Mouse (Mus musculus) kidney, embryonic 16.5 days (tissue): ENCODE data around the gene Sgf29. TPM values are rescaled to one million over a fixed set of nuclear protein-coding genes. Genes with fewer than 3 reads are reported as not detected.

Experiments used
- ATAC-seq: fragments of 200-750 bp; cut with Nextera tagmentation; 2 replicates; pipeline ENCODE4 v1.8.0; 2017; ENCODE audit warnings: moderate TSS enrichment; ENCODE audit not compliant: low FRiP score, low TSS enrichment
- H3K27ac ChIP-seq: fragments of 300-500 bp; sonication (generic); 2 replicates; pipeline ENCODE4 v1.5.1; 2014; ENCODE audit warnings: low read length
- H3K27me3 ChIP-seq: fragments of 300-500 bp; sonication (generic); 2 replicates; pipeline ENCODE4 v1.6.1; 2014; ENCODE audit warnings: low read length, control low read depth, mixed read lengths; ENCODE audit not compliant: insufficient read depth
- H3K36me3 ChIP-seq: fragments of 300-500 bp; sonication (generic); 2 replicates; pipeline ENCODE4 v1.6.1; 2014; ENCODE audit warnings: low read length, control low read depth, mixed read lengths; ENCODE audit not compliant: insufficient read depth
- H3K4me1 ChIP-seq: fragments of 300-500 bp; sonication (generic); 2 replicates; pipeline ENCODE4 v1.6.1; 2014; ENCODE audit warnings: low read length, control low read depth, mixed read lengths; ENCODE audit not compliant: insufficient read depth
- H3K4me2 ChIP-seq: fragments of 300-500 bp; sonication (generic); replicated peaks from 2 replicates; pipeline ENCODE4 v1.6.1; 2014; ENCODE audit warnings: low read depth, low read length
- H3K4me3 ChIP-seq: fragments of 300-500 bp; sonication (generic); 2 replicates; pipeline ENCODE4 v1.5.1; 2014; ENCODE audit warnings: mild to moderate bottlenecking, low read length
- H3K9ac ChIP-seq: fragments of 300-500 bp; sonication (generic); replicated peaks from 2 replicates; pipeline ENCODE4 v1.6.1; 2014; ENCODE audit warnings: low read length
- H3K9me3 ChIP-seq: fragments of 300-500 bp; sonication (generic); 2 replicates; pipeline ENCODE4 v1.6.1; 2016; ENCODE audit warnings: low read length, control low read depth
- WGBS: fragments of 180-500 bp; shearing (Covaris S2); extraction: QIAGEN DNeasy Blood & Tissue Kit; methylation state at CpG from one replicate; pipeline ENCODE4 v1.1.7; 2014; 5-methylcytosine and 5-hydroxymethylcytosine counted together
- polyA plus RNA-seq: library from polyadenylated mRNA; unstranded; fragments of >200 nt; fragmentation: Nextera tagmentation; extraction: Ambion mirVana; gene quantifications from 2 replicates; pipeline ENCODE4 v1.2.1, GENCODE M21; 2015

Gene Sgf29
- polyA plus RNA-seq, 1 experiment from 2014 or later, result 57.2 TPM

GRCm38 (mm10) chr7:126700063-126701015 is 51.2 kb downstream of the Sgf29 start:
- no peak overlapping the region for H3K27ac ChIP-seq
- H3K27me3 ChIP-seq, result peaks cover 17% of the 10 kb centered on the region
- ATAC-seq, result no peak
- H3K4me1 ChIP-seq, result peaks cover 25% of the 10 kb centered on the region
- no peaks in the 10 kb centered on the region for H3K9me3 ChIP-seq
- 81% methylated on average over 25 of the region's 25 CpGs for WGBS
- H3K36me3 ChIP-seq, result no peaks in the 10 kb centered on the region
- no peak overlapping the region for H3K4me3 ChIP-seq
- no peak overlapping the region for H3K4me2 ChIP-seq
- no peak overlapping the region for H3K9ac ChIP-seq

GRCm38 (mm10) chr7:126701070-126701469 is 52.0 kb downstream of the Sgf29 start:
- Histone ChIP-seq H3K4me1 (peaks cover 25% of the 10 kb centered on the region), H3K9ac (0 out of 2 replicates have a peak overlapping the region, but pooled peaks have one; percentile 48), H3K27me3 (peaks cover 19% of the 10 kb centered on the region), H3K36me3 (no peaks in the 10 kb centered on the region), H3K4me2 (peak overlapping the region; percentile 36), H3K4me3 (no peak overlapping the region; the same call in 1 of the 2 replicates), H3K27ac (no peak overlapping the region), H3K9me3 (no peaks in the 10 kb centered on the region)
- ATAC-seq, result peak; percentile 52; the same call in 1 of the 2 replicates
- WGBS, result 2% methylated on average over 11 of the region's 11 CpGs

- Histone ChIP-seq H3K27me3 (peaks cover 19% of the 10 kb centered on the region), H3K9ac (0 out of 2 replicates have a peak overlapping the region, but pooled peaks have one; percentile 48), H3K36me3 (no peaks in the 10 kb centered on the region), H3K4me1 (peaks cover 19% of the 10 kb centered on the region), H3K27ac (no peak overlapping the region), H3K9me3 (no peaks in the 10 kb centered on the region), H3K4me3 (no peak overlapping the region), H3K4me2 (peak overlapping the region; percentile 36)
- WGBS, result 56% methylated on average over 24 of the region's 24 CpGs
- ATAC-seq, result 0 out of 2 replicates have a peak, but pooled peaks have one; percentile 15
These were observed 52.6 kb downstream of the Sgf29 start for GRCm38 (mm10) chr7:126701559-126702357.

GRCm38 (mm10) chr7:126702358-126702757 is 53.2 kb downstream of the Sgf29 start:
- H3K27ac ChIP-seq, result no peak overlapping the region
- H3K27me3 ChIP-seq, result peaks cover 19% of the 10 kb centered on the region
- no peak overlapping the region for H3K4me2 ChIP-seq
- no peaks in the 10 kb centered on the region for H3K9me3 ChIP-seq
- no peak overlapping the region for H3K9ac ChIP-seq
- H3K36me3 ChIP-seq, result no peaks in the 10 kb centered on the region
- no peak overlapping the region for H3K4me3 ChIP-seq
- ATAC-seq, result no peak
- 74% methylated on average over 6 of the region's 6 CpGs for WGBS
- H3K4me1 ChIP-seq, result peaks cover 13% of the 10 kb centered on the region

GRCm38 (mm10) chr7:126702861-126703756 is 54.0 kb downstream of the Sgf29 start:
- Histone ChIP-seq H3K27me3 (peaks cover 19% of the 10 kb centered on the region), H3K4me1 (peaks cover 13% of the 10 kb centered on the region), H3K9me3 (no peaks in the 10 kb centered on the region), H3K9ac (no peak overlapping the region), H3K27ac (no peak overlapping the region), H3K4me2 (no peak overlapping the region), H3K36me3 (no peaks in the 10 kb centered on the region), H3K4me3 (peak overlapping the region; percentile 49; the same call in 1 of the 2 replicates)
- ATAC-seq, result no peak
- 75% methylated on average over 12 of the region's 12 CpGs for WGBS

- H3K27me3 ChIP-seq, result peaks cover 19% of the 10 kb centered on the region
- no peaks in the 10 kb centered on the region for H3K36me3 ChIP-seq
- peak overlapping the region; percentile 90; the same call in 1 of the 2 replicates for H3K4me2 ChIP-seq
- H3K9me3 ChIP-seq, result no peaks in the 10 kb centered on the region
- 11% methylated on average over 7 of the region's 7 CpGs for WGBS
- ATAC-seq, result no peak
- H3K4me3 ChIP-seq, result peak overlapping the region; percentile 49
- H3K9ac ChIP-seq, result peak overlapping the region; percentile 62; the same call in 1 of the 2 replicates
- no peak overlapping the region for H3K27ac ChIP-seq
- peaks cover 13% of the 10 kb centered on the region for H3K4me1 ChIP-seq
These were observed 54.6 kb downstream of the Sgf29 start for GRCm38 (mm10) chr7:126703757-126704077.

- Histone ChIP-seq H3K9ac (peak overlapping the region; percentile 62), H3K27me3 (peaks cover 19% of the 10 kb centered on the region), H3K4me3 (peak overlapping the region; percentile 49), H3K4me1 (peaks cover 13% of the 10 kb centered on the region), H3K4me2 (peak overlapping the region; percentile 90), H3K36me3 (no peaks in the 10 kb centered on the region), H3K9me3 (peaks cover 4% of the 10 kb centered on the region; the same call in 1 of the 2 replicates), H3K27ac (no peak overlapping the region)
- 2% methylated on average over 39 of the region's 39 CpGs for WGBS
- ATAC-seq, result peak; percentile 64; the same call in 1 of the 2 replicates
These were observed 55.2 kb downstream of the Sgf29 start for GRCm38 (mm10) chr7:126704121-126704980.

- no peak within 1 kb of the TSS for H3K9ac ChIP-seq
- no peak within 1 kb of the TSS for H3K27ac ChIP-seq
- H3K27me3 ChIP-seq, result peaks cover 19% of the 10 kb centered on the region
- H3K9me3 ChIP-seq, result peaks cover 5% of the 10 kb centered on the region; the same call in 1 of the 2 replicates
- H3K4me3 ChIP-seq, result no peak within 1 kb of the TSS
- 87% methylated on average over 12 of the region's 19 CpGs for WGBS
- H3K4me1 ChIP-seq, result peaks cover 11% of the 10 kb centered on the region
- H3K36me3 ChIP-seq, result no peaks in the 10 kb centered on the region
- H3K4me2 ChIP-seq, result no peak within 1 kb of the TSS
- ATAC-seq, result no peak
These were observed 58.5 kb downstream of the Sgf29 start, which contains the start of gene Coro1a for GRCm38 (mm10) chr7:126707442-126708174. Gene Coro1a, minus strand, starts transcription at chr7:126707787.
